Mouse (Mus musculus) thymus, adult 2 months (tissue): ENCODE results near the gene Ganab.

Experiments
- CTCF ChIP-seq: fragments of 200-500 bp; IDR thresholded peaks from 2 replicates; pipeline ENCODE4 v1.5.1; 2012; ENCODE audit warnings: mild to moderate bottlenecking, control low read depth, low read length, moderate library complexity, borderline replicate concordance; ENCODE audit not compliant: control insufficient read depth, poor library complexity, insufficient read depth; ENCODE audit errors: extremely low read depth
- POLR2A ChIP-seq: fragments of 200-500 bp; IDR thresholded peaks from 2 replicates; pipeline ENCODE4 v1.6.1; 2012; ENCODE audit warnings: mild to moderate bottlenecking, low read length, control low read depth, moderate library complexity; ENCODE audit not compliant: control insufficient read depth, poor library complexity, insufficient read depth; ENCODE audit errors: extremely low read depth

GRCm38 (mm10) chr19:8930771-8931170 lies 32.9 kb downstream of the Ganab start:
- no peak for TF ChIP-seq CTCF
- no peak for TF ChIP-seq POLR2A
